Mouse (Mus musculus) Muller cell, postnatal 12 days (primary cell): Measurements from ENCODE around the gene Car2.

Source experiments
- DNase-seq: peaks from one replicate; pipeline ENCODE4 v3.0.0-alpha.2; 2015; ENCODE audit errors: inconsistent ontology term

Car2 gene

GRCm38 (mm10) chr3:14878749-14879223 is 7.3 kb upstream of the Car2 start:
- DNase-seq = no peak

- no peak for DNase-seq
Observed at GRCm38 (mm10) chr3:14879293-14879692, 6.8 kb upstream of the Car2 start.

- no peak for DNase-seq
Observed at GRCm38 (mm10) chr3:14880277-14880676, 5.8 kb upstream of the Car2 start.

- no peak for DNase-seq
Observed at GRCm38 (mm10) chr3:14882005-14882404, 4.1 kb upstream of the Car2 start.

DNA sequence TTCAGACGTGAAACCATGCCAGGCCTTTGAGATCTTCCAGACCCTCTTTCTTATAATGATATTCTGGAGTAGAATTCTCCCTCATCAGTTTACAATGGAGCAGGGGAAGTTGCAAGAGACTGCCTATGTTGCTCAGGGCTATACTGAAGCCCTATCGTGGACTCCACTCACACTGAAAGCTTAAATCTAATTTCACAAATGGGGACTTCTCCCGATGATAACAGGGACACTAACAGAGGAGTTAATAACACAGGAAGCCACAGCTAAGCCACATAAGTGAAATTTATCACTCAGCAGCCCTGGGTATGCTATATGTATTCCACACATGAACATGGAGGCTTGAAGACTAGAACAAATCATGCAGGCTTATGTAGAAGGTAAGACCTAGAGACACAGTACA is 3.3 kb upstream of the Car2 start:
- no peak for DNase-seq

DNA sequence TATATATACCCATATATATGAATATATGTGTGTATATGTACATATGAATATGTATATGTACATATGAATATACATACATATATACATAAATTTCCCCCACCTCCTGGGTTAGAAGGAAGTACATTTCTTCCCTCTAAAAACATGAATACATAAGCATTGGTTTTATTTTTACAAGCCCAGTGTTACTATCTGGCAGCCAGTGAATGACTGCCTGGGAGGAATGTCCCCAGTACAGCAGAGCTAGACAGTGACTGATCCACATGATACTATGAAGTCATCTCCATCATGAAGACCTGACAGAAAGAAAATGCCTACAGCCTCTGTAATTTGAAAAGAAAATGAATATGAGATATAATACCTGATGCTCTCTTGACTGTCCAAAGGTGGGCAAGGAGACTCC is 1.2 kb upstream of the Car2 start:
- no peak for DNase-seq

DNA sequence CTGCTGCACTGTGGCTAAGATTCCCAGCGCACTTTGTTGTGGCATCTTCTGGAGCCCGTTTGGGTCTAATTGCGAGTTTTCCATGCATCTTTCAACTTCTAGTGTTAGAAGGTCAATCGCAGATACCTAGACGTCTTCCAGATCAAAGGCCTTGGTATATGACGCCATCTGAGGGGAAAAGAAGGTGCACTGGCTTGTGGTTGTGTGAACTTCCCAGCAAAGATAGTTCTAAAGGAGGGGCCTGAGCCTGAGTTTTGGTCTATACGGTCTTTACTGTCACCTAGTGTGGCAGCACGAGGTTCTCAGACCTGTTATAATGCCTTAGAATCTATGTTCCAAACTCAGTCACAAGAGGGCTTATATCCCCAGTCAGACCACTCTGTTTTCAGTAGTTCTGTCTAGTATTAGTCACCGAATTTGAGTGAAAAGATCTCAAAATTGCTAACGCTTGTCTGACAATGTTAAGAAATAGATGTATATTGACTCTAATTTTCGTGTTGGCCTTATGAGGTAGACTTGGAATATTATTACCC is 1.1 kb downstream of the Car2 start:
- DNase-seq = peak; percentile 52

DNA sequence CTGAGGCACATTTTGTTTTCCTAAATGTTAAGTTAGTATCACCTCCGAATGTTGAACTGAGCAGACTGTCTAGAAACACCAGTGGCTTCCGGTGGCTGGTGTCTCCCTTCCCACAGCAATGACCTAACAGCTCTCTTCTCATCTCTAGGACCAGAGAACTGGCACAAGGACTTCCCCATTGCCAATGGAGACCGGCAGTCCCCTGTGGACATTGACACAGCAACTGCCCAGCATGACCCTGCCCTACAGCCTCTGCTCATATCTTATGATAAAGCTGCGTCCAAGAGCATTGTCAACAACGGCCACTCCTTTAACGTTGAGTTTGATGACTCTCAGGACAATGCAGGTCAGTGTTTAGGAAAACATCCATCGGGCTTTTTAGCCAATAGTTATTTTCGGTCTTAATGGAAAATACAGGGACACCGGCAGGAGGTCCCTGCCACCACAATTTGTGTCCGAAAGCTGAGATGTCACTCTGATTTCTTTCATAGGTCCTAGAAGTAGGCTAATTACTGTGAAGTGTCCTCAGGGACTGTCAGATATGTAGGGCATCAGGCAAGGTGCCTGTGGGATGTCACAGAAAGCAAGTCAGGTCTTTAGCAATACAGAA is 1.7 kb downstream of the Car2 start:
- DNase-seq = peak; percentile 50

- peak; percentile 69 for DNase-seq
Observed at GRCm38 (mm10) chr3:14888549-14888948, 2.5 kb downstream of the Car2 start.

GRCm38 (mm10) chr3:14889085-14889484 is 3.0 kb downstream of the Car2 start:
- DNase-seq = peak; percentile 50

DNA sequence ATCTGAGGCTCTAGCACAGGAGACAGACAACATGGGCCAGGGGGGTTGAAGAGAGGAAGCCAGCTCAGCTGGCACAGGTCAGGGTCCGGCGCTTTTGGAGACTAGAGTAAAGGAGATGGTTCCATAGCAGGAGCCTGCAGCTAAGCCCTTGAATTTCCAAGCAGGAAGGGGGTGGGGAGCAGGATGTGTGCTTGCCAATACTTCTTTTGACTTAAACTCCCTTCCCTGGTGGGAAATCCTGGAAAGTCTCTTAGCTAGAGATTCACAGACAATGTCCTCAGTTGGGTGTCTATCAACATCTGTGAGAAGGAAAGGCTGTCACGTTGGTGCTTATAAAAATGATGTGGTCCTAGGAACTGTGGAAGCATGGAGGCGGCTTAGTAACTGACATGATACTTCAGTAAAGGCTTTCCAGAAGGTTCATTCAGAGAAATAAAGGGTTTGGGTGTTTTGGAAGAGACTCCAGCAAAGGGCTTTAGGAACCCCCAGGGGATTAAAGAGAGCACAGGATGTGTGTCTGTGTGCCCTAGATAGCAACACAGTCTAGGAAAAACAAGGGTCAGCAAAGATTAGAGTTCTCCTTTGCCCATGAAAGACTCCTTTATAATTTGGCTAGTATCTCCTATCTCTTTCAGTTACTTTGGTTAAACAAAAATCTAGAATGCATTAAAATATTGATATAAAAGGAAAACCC is 3.8 kb downstream of the Car2 start:
- no peak for DNase-seq

DNA sequence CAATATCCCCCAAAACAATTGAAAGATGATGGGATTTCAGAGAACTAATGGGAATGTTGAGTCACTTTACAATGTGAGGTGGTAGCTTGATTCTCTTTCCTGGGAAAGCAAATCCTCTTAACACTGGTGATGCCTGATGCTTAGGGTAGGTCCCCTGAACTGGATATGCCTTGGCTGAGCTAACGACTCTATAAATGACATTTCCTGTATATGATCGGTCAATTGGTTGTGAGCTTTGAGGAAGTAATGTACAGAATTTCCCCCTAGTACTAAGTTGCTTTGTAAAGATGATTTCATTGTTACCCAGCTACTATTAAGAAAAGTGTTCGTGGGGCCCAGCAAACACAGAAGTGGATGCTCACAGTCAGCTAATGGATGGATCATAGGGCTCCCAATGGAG is 6.9 kb downstream of the Car2 start:
- DNase-seq = no peak

DNA sequence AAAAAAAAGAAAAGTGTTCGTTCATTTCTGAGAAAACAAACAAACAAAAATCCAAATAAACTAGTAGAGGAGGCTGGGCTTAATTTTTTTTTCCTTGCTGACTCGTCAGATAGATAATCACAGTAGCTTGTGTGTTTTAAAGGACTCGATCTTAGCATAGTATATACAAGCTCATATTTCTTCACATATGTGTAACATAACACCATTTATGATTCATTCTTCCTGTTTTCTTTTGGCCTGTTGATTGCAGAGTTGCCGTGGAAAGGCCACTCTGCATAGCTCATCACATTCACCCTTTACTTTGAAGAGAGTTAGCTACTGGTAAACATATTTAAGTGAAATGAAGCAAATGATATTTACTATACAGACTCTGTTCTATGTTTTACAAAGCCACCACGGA is 7.6 kb downstream of the Car2 start:
- no peak for DNase-seq

DNA sequence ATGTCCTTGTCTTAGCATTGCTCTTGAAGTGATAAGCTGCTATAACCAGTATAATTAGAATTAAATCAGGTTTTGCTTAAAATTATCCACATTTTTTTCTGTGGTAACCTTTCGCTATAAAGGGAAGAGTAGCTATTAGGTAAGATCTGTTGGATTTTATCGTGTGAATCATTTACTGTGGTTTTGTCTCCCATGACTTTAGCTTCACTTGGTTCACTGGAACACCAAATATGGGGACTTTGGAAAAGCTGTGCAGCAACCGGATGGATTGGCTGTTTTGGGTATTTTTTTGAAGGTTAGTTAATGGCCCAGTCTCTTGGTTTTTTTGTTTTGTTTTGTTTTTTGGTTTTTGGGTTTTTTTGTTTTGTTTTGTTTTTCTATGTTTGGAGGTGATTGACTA is 9.3 kb downstream of the Car2 start:
- DNase-seq = no peak

DNA sequence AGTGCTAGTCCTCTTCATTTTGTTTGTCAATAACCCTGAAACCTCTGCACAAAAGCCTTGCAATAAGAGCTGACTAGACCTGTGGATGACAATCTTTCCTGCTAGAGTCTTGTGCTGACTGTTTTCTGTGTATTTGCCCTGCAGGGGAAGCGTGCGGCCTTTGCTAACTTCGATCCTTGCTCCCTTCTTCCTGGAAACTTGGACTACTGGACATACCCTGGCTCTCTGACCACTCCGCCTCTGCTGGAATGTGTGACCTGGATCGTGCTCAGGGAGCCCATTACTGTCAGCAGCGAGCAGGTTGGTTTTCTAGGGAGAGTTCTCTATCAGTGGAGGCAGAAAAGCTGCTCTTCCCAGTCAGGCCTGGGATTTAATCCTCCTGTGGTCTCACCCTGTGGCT is 11.7 kb downstream of the Car2 start:
- peak; percentile 51 for DNase-seq

GRCm38 (mm10) chr3:14903380-14903779 is 17.3 kb downstream of the Car2 start:
- no peak for DNase-seq

DNA sequence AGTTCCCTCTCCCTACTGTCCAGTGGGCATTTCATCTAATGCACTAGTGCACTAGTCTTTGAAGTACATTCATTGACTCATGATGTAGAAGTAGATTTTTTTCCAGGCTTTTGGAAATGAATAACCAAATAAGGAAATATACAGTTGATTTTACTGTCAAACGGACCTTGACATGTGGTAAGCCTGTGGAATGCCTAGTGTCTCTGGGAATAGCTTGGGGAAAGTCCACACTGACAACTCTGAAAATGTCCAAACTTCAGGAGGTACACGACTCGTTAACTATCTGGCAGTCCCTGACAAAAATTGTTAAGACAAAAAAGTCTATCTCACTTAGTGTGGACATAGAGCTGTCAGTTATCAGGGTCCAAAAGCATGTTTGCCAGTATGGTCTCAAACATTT is 18.1 kb downstream of the Car2 start:
- peak; percentile 45 for DNase-seq

DNA sequence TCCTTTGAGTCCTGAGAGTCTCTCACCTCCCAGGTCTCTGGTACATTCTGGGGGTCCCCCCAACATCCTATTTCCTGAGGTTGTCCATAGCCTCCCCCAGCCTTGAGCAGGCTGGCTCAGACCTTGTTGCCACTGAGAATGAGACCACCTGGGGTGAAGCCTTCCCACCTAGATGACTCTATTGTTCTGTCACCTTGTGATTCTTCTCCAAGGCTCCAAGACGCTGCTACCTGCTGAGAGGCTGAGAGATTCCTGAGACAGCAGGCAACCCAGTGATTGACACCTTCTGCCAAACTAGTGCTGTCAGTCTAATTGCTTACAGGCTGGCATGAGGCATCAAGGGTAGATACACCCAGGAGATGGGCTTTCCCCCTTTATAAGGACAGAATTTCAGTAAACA is 21.2 kb downstream of the Car2 start:
- DNase-seq = no peak

DNA sequence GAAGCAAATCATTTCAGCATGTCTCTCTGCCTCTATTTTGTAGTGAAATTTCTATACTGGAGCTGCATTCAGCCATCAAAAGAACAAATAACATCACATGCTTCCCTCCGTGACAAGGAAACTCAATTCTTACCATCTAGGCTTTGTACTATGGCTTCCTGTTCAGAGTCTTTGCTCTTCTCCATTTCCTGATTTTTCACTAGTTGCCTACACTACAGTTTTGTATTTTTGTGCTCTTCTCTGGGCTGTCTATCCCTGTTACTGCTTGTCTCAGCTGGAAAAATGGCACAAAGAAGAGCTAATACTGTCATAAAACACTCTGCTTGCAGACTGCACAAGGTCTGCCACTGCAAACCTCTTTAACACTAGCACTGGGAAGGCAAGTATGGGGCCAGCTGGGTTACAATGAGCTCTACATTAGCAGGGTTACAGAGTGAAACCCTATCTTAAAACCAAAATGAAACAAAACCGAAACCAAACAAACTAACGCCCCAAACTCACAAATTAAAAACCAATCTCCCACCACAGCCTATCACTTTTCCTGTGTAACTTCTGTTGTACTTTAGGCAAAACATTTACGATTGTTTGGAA is 26.0 kb downstream of the Car2 start:
- DNase-seq = no peak

DNA sequence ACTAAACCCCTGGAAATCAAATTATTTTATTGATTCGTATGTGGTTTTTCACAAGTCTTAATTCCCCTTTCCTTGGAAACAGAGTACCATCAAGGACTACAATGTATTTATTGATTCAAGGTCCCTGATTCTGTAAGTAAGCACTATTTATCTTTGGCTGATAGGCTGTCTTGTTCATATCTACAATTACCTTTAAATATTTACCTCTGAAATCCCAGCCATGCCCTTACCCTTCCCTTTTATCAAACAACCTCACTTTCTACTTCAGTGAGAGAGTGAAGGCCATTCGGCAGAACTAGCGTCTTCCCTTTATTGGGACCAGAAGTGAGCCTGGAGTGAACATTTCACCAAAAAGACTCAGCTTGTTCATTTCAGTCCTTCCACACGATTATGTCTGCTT is 27.7 kb downstream of the Car2 start:
- no peak for DNase-seq

GRCm38 (mm10) chr3:14915355-14915754 is 29.3 kb downstream of the Car2 start:
- DNase-seq = no peak

DNA sequence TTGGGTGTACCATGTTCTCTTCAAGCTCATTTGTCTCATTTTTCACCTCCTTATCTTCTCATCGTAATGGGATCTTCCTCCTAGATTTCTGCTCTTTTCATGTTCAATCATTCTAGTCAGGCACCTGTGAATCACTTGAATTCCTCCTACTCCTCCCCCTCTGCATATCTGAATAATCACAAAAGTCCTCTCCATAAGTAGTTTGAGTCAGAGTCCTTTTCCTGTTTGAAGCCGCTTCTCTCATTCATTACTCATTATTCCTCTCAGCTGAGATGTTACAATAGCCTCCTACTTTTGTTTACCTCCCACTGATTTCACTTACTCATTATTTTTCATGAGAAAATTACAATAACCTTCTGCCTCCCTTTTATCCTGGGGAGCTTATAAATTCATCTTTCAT is 31.2 kb downstream of the Car2 start:
- DNase-seq = peak; percentile 56

GRCm38 (mm10) chr3:14944706-14945105 is 58.6 kb downstream of the Car2 start:
- DNase-seq = no peak
